Mouse (Mus musculus) spleen, adult 18-20 months (tissue): Measurements from ENCODE around the gene Pnma3.
"Not testable (repeated sequence)": the region's sequence is repeated elsewhere in the genome, so short reads cannot be mapped to it uniquely, and the experiment has no call there.

Experiments
- DNase-seq, 2 experiments: peaks; one replicate each; pipeline ENCODE4 v3.0.0; 2022; ENCODE audit warnings: mixed read lengths in 2 of 2

Pnma3 gene

DNA sequence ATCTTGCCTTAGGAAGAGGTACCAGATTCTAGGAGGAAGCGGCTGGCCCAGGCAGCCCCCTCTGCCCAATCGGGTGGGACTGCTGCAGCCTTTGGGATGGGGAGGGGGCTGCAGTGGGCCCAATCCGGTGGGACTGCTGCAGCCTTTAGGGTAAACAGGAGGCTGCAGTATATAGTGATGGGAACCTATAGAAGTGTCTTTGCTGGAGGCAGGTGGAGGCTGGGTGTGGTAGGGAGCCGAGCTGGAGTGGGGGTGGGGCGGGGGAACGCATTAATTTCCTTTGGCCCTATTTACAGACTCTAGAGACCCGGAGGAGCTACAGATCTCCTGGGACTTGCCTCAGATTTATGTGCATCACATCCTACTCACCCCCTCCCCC is at the start of gene Pnma3:
TSS of gene Pnma3 (plus strand) at position 373 of the 379 bp plus-strand sequence.
- DNase-seq = no peak

DNA sequence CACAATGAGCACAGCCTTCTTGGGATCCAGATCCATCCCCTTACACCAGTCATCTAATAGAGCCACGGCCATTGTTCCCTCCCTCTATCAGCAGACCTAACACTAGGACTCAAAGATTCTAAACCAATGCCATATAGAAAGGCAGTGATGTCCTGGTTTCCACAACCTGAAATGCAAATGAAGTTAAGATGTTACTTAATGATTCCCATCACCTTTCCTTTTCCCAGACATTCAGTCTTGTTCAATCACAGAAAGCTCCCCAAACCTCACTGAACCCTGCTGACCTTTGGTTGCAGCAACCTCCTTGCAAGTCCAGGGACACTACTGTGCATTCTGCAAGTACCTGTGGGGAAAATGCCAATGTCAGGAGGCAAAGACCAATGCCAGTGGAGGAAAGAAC is 27.6 kb upstream of the Pnma3 start, which contains the start of gene Pnma5:
TSS of gene Pnma5 (minus strand) at position 101 of the 400 bp plus-strand sequence.
- no peak for DNase-seq

DNA sequence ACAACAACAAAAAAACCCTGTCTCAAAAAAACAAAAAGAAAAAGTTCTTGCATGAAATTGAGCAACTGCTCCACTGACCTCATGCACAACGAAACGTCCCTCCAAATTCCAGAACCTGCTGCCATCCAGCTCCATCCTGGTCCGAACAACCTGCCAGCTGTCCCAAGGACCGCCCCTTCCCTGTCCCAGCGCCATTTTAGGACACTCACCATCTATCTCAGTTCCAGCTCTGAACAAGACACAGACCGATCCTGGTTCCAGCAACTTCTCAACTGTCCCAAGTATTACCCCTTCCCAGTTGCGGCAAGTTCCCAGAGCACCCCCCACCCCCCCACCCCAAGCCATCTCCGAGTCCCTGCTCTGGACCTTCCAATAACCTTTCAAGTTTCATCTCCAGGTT is 25.8 kb upstream of the Pnma3 start:
- no peak for DNase-seq

DNA sequence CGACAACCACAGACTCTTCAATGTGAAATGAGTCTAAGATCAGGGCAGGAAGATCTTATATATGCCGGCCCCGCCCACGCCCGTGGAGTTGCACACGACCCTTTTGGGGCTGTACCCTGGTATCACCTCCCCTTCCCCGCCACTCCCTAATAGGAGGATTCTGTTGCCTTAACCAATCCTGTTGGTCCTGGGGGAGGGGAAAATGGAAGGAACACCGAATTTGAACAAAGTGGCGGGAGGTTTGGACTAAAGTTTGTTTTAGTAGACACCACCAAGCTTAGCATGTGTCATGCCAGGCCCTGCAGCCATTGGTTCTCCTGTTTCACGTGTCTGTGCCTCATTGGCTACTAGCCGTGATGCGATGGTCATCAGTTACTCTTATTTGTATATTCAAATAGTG is 24.9 kb upstream of the Pnma3 start:
- no peak for DNase-seq

DNA sequence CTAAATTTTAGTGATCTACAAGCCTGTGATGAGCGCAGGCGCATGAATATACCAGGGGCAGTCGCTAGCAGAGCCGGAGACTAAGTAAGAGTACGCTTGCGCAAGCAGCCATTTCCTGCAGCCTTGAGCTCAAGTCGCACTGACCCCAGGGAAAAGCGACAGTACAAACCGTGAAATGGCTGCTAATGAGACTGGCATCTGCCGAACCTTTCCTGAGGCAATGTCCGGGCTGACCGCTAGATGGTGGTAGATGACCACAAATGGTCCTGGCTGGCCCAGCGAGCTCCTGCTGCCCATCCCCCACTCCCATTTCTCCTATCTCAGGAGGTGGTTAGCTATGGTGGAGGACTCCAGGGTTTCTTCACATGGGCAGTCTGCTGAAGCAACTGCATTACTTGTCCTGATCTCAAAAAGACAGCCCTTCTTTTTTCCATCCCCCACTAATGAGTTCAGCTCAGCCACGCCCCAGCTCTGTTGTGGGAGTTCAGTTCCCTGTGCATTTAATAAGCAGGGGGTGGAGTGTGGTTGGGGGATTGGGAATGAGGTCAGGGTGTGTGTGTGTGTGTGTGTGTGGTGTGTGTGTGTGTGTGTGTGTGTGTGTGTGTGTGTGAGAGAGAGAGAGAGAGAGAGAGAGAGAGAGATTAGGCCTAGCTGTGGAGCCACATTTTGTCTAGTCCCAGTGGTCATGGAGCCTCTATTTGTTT is 10.6 kb upstream of the Pnma3 start:
- DNase-seq = peak; percentile 75 to 81

- DNase-seq = no peak
These were observed 3.1 kb upstream of the Pnma3 start for GRCm38 (mm10) chrX:73061528-73061927.

DNA sequence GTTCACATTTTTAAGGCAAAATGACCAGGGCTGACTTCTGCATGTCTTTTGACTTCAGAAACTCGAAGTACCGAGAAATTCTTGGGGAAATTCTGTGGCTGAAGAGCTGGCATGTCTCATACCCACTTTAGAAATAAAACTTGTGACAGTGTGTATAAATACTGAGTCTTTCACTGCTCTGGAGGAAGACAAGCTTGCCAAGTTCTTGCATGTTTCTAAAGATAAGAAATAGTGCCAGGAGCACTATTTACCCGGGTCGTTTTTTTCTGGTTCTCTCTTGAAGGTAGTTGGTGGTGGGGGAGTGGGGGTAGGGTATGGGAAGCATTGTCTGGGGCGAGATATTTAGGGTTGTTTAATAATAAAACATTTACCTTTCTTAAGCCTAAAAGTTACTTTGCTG is 2.3 kb upstream of the Pnma3 start:
- DNase-seq = no peak

DNA sequence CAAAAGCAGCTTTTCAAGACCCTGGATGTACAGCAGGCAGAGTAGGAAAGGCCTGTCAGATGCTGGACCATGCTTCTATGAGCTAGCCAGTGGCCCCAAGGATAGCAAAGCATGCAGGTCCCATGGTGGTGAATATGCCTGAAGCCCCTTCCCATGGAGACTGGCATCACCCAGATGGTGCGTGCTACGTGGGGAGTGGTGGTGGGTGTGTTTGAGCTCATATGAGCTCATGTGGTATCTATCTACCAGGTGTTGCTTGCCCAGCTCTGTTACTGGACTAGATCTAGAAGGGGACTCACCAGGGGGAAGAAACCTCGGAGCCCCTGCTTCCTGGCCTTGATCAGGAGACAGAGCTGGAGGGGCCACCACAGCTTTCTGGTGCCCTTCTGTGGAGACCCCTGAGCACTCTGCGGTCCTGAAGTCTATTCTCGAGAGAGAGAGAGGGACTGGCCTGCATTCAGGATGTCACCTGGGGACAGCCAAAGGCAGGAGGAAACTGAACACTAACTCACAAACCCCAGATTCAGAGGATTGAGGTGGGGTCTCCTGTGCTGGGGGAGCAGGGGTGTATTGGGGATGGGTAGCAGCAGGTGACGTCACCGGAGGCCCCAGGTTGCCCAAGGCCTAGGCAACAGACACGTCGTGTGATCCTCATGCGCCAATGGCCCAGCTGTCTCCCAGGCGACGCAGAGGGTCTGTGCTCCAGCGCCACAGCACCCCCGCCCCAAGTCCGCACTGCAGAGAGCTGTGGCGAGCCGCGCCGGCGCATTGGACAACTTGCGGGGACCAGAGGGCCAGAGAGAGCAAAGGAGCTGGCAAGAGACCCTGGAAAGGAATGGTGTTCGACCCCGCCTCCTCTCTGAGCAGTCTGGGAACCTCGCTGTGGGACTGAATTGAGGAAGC is 824 bp upstream of the Pnma3 start:
- DNase-seq = no peak

GRCm38 (mm10) chrX:73066765-73067312 is 2.3 kb downstream of the Pnma3 start:
- not testable (repeated sequence) for DNase-seq

DNA sequence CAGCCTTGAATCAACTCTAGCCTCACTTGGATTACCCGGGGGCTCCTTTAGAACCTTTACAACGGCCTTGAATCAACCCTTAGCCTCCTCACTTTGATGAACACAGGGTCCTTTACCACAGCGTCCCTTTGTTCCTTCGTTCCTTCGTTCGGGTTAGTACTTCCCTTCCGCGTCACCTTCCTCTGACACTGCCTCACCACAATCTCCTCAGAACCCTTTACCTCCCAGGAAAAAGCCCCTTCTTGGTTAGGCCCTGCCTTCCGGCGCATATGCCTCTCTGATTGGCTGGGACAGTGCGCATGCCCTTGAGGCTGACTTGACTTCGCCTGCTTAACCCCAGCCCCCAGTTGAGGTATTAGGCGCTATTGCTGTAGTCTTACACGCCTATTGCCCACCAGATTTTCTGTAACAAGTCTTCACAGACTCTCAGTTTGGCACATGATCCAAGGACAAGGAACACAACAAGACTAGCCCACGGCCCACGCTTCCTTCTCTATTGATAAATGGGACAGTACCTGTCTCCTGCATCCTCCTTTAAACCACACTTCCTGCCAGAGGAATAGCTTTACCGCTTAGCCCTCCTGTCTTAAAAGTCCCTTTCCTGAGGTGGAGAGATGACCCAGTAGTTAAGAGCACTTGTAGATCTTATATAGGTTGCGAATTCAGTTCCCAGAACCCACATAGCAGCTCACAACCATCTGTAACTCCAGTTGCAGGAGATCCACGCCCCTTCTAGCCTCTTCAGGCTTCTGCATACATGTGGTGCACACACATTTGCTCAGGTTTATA is 17.9 kb downstream of the Pnma3 start, which contains the start of gene Xlr4a:
TSS of gene Xlr4a (minus strand) at position 212 of the 789 bp plus-strand sequence.
- DNase-seq = peak in 1 of 2 experiments; percentile 3

DNA sequence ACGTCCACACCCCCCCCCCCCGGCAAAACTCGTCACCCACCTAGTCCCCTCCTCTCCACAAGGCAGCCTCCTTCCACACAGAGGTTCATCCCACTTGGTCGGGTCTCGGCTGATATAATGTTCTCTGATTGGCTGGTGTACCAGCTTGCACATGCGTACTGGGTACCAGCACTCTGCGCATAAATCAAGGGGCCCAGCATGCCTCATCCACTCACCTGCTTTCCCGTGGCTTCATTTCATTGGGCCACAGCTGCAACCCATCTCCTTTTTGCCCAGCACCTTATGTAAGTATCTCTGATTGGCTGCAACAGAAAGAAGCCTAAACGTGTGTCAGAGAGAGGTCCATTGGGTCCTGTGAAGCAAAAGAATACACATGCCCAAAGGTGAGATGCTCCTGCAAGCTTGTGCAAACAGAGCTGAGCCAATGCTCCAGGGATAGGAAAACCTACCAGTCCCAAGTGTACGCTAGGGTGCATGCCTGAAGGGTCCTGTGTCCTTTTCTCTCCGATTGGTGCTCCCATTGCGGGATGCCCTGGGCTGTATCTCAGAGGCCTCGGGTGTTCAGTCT is 32.4 kb downstream of the Pnma3 start, which contains the start of gene Xlr3a:
TSS of gene Xlr3a (minus strand) at position 155 of the 568 bp plus-strand sequence.
- not testable (repeated sequence) for DNase-seq

DNA sequence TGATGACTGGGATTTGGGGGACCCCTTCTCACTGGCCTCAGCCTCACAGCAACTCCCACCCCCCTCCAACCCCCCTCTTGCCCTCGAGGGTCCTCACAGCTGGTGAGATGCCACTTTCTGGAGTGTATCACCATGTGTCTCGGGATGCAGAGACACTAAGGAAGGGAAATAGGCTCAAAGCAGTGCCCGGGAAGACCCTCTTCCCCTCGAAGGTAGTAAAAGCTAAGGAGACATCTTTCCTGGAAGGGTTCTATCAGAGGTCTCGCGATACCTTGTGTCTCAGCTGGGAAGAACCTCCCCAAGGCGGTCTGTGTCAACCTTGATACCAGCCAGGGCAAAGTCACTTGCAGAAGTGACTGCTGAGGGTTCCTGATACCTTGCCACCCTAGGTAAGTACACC is 52.2 kb downstream of the Pnma3 start, which contains the start of gene Gm14685:
TSS of gene Gm14685 (plus strand) at position 301 of the 400 bp plus-strand sequence.
- not testable (repeated sequence) for DNase-seq
